Mouse (Mus musculus) gastrocnemius, postnatal 25 days (tissue): ENCODE data around the gene Zfp609. TPM values are rescaled to one million over a fixed set of nuclear protein-coding genes. Genes with fewer than 3 reads are reported as not detected.
A peak's percentile ranks its signal among the peaks of the same experiment; 100 is the strongest.

Source experiments
- DNase-seq: peaks from one replicate; pipeline ENCODE4 v3.0.0; 2022
- long read RNA-seq, 2 experiments: library from polyadenylated mRNA; stranded (forward); transcript quantifications; one replicate each; pipeline ENCODE4 v2.0.0; 2021
- total RNA-seq, 2 experiments: library from RNA; stranded (reverse); gene quantifications; 1 replicate in 1 of 2; 2 replicates in 1 of 2; pipeline ENCODE4 v1.2.3; 2021

The Zfp609 gene
- total RNA-seq: 10 to 100 TPM; 15.1 to 20.6 TPM
- long read RNA-seq, experiment 1, partial matches to known transcripts: 0 of 2 reads
- long read RNA-seq, experiment 1, other reads (novel, unspliced or antisense): 2 of 2 reads
- long read RNA-seq, experiment 2, partial matches to known transcripts: 0 of 3 reads
- long read RNA-seq, experiment 2, other reads (novel, unspliced or antisense): 3 of 3 reads

DNA sequence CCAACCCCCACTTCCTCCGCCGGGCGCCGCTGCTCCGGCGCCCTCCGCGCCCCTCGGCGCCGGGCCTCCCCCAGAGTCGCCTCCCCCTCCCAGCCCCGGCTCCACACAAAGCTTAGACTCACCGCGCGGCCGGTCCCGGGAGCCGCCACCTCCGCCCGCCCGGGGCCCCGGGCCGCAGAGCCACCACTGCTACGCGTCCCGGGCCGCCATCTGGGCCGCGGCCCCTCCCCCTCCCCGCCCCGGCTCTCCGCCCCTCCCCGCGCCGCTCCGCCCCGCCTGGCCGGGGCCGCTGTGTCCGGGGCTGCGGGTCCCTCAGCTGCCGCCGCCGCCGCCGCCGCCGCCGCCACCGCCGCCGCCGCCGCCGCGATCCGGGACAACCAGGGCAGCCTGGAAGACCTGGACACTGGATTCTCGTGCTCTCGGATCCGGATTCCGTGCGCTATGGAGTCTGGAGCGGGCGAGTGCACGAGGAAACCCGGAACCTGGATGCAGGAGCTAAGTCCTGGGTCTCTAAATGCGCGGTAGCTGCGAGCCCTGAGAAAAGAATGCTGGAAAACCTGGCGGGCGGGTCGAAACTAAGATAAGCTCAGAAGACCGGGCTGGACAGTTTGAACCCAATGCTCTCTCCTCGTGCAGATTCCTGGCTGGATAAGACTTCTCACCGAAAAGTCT, at the start of gene Zfp609:
Zfp609 (minus strand) TSS at position 221 of the 672 bp plus-strand sequence.
- peak; percentile 89 for DNase-seq

DNA sequence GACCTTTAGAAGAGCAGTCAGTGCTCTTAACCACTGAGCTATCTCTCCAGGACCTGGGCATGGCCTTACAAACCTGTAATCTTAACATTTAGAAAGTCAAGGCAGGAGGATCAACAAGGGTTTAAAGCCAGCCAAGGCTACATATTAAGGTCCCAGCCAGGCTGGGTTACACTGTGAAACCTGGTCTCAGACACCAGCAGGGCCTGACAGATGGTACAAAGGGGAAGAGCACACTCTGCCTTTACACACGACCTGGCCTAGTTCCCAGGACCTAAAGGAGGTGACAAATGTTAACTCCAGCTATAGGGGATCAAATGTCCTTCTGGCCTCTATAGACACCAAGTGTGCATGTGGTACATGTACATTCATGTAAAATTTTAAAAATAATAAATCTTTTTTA, 32.3 kb upstream of the Zfp609 start:
- no peak for DNase-seq

DNA sequence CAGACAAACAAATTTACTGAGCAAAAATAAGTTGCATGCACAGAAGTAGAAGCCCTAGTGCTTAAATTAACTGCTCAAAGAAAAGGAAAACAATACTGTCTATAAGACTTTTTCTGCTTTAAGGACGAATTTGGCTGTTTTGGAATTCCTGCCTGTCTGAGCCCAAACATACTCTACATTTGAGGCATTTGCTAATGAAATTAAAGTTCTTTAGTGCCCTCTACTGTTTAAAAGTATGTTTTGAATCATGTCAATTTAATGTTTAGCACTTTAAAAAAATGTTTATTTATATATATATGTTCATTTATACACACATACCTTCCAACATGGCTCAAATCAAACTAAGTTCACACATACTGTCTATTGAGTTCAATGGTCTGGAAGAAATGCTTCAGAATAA, 22.8 kb upstream of the Zfp609 start:
- DNase-seq: no peak

DNA sequence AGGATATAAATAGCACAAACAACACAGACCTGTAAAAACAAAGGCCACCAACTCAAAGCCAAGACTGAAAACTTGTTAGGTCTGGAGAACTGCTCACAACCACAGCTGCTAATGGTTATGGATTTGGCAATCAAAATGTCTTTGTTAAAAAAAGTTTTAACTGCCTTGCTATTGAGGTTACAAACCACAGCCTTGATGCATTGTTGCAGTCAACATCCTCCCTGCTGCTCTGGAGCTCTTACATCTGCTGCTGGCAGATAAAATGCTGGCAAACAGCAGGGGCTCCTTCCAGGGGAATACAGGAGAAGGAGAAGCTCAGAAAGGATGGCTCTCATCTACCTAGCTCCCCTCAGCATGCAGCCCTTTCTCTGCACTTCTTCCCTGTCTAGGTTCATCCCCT, 20.8 kb upstream of the Zfp609 start:
- DNase-seq: peak; percentile 12

DNA sequence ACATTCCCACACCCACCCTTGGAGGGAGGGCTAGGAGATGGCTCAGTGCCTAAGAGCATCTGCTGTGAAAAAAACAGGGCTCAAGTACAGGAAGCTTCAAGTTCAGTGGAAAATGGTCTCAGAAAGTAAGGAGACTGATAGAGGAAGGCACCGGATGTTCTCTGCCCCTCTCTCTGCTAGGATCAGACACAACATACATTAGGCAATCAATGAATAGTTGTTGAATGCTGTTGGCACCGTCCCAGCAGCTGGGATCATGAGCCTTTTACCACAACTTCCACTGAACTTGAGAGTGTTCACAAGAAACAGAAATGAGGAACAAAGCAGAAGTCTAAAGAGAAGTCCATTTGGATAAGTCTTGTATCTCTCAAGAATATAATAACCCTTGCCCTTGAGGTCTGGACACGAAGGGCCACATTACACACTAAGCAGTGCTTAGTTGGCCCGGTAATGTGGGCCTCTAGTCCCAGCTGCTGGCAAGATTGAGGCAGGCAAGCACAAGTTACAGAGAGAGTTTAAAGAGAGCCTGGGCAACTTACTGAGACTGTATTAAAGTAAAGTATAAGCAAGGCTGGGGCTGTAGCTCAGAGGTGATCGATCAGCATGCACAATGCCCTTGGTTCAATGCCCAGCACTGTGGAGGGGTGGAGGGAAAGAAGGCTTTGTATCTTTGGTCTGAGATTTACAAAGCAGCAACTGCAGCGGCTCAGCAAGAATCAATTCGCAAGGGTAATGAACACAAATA, 17.2 kb upstream of the Zfp609 start:
- DNase-seq: no peak

- DNase-seq: no peak
These were observed 12.5 kb upstream of the Zfp609 start for GRCm38 (mm10) chr9:65839841-65840240.

GRCm38 (mm10) chr9:65836916-65837315, 9.6 kb upstream of the Zfp609 start:
- DNase-seq: no peak

DNA sequence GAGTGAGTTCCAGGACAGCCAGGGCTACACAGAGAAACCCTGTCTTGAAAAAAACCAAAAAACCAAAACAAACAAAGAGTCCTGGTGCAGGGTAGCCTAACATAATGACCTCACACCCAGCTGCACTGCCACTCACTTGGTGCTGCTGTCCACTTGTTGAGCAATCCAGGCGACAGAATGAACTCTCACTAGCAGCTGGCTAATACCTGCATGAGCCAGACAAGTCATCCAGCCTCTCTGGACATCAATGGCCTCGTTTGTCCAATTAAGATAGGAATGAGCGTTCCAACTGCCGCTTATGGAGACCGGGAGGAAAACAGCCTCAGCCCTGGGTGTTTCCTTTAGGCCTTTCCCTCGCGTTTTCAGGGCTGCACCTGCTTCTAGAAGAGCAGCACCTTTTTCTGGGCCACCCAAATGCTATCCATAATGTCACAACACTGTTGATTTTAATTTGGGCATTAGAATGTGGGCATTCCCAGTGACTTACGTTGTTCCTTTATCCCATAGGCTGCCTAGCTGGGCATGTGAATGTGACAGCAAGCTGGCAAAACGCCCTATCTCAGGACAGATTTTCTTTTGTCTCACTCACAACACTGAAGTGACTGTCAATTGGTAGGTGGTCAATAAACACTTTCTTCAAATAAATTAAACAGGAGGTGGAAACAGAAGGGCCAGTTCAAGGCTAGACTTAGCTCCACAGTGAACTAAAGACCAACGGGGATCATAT, 7.4 kb upstream of the Zfp609 start:
- DNase-seq: no peak

DNA sequence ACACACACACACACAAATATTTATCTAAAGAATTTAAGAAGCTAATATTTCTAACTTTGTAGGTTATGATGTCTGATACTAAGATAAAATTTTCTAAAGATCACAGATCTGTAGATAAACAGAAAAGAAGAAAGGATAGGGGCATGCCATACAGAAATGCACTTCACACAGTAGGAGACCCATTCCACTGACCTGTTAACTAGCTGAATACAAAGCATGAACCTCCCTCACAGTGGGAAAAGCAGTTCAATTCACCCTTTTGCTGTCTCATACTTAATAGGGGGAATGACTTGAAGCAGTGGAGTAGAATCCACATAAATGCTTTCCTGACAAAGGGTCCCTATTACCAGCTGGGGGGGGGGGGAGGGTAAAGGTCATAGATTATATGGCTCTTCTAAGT, 6.3 kb upstream of the Zfp609 start:
- no peak for DNase-seq

DNA sequence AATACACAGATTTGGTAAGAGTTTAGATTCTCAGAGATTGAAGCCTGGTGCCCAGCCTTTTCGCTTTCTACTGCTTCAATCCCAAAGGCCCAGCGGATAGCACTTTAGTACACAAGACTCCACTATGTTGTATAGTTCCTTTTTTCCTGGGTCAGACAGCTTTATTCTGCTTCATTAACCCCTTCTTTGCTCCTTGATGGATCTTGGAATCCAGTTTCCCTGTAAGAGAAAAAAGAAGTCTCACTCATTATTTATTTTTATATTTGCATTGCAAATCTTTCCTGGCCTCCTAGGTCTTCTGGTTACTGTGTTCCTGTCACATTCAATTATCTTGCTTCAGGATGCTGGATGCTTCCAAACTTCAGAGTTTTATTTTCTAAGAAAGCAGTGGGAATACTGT, 5.9 kb upstream of the Zfp609 start:
- no peak for DNase-seq

- no peak for DNase-seq
These were observed 4.7 kb upstream of the Zfp609 start for GRCm38 (mm10) chr9:65832041-65832440.

GRCm38 (mm10) chr9:65831164-65831563, 3.8 kb upstream of the Zfp609 start:
- DNase-seq: no peak

GRCm38 (mm10) chr9:65830255-65830654, 2.9 kb upstream of the Zfp609 start:
- DNase-seq: no peak

DNA sequence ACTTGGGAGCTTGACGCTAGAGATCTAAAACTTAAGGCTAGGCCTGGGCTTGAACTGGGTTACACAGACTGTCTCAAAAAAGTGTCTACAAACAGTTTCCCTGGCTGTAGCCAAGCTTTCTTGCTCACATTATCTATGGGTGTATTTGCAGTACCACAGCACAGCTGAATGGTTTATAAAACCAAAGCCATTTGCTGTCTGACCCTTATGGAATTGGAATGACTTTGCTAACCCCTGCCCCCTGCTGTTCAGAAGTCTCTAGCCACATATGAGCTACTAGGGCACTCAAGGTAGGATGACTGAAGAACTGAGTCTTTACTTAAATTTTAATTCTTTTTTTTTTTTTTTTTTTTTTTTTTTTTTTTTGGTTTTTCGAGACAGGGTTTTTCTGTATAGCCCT, 2.0 kb upstream of the Zfp609 start:
- no peak for DNase-seq

DNA sequence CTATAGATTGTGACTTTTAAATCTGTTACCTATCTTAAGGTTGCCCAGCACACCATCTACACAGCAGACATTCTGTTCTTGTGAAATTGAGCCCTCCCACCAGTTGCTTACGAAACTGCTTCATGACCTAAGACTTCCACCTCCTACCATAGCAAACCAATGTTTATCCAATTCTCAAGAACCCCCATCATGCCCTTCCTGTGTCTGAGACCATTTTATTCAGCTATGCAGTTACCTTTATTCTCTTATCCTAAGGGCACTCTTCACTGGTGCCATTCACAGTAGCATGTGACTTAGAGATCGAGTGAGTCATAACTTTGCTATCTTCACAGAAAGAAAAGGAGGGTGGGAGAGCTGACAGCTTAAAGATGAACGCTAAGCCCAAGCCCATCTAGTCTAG, 1.1 kb upstream of the Zfp609 start:
- no peak for DNase-seq

GRCm38 (mm10) chr9:65828016-65828403, 646 bp upstream of the Zfp609 start:
- no peak for DNase-seq

GRCm38 (mm10) chr9:65826588-65827343, 598 bp downstream of the Zfp609 start:
- DNase-seq: peak; percentile 20

GRCm38 (mm10) chr9:65826226-65826587, 1.2 kb downstream of the Zfp609 start:
- no peak for DNase-seq

DNA sequence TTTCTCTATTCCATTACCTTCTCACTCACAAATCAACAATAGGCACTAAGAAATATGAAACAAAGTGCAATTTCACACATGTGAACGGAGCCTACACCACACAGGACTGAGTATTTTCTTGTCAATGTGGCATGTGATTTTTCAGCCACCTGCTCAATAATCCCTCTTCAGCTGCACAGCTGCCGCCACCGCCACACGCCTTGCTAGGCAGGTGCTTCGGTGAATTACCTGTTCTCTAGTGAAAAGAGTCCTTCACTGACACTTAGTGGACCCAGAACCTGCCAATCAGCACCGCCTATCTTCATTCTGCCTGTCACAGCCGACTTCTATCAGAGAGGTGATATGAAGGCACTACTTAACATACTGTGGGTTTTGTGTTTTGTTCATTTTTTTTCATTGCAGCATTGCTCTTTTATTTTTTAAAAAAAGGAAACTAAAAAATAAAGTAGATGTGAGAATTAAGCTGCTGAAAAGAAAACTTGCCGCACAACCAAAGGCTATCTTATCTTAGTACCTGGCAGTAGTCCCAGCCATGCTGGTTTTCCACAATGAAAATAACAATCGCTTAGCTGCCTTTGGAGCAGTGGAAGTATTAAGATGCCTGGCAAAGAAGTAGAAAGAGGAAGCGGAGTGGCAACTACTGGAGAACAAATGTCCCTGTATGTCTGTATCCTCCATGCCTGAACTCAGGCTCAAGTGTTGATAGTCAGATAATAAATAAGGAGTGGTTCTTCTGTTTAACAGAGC, 3.5 kb downstream of the Zfp609 start:
- no peak for DNase-seq

GRCm38 (mm10) chr9:65822011-65822410, 5.4 kb downstream of the Zfp609 start:
- DNase-seq: no peak

DNA sequence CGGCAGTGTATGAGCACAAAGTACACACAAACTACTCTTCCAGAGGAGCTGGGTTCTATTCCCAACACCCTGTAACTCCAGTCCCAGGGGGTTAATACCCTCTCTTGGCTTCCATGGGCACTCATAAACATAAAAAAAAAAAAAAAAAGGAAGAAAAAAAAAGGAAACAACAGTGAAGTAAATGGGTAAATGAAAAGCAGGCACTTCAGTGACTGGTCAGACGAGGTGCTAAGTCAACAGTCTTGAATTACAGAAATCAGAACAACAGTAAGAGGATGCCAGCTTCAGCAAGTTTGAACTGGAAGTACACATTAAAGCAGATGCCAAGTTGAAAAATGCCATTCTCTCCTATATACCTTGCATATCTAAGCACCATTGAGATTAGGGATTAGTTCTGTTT, 7.1 kb downstream of the Zfp609 start:
- DNase-seq: no peak
